Mouse (Mus musculus) layer of hippocampus, postnatal 36 days (tissue): ENCODE data around the gene Fam120a. TPM values are rescaled to one million over a fixed set of nuclear protein-coding genes. Genes with fewer than 3 reads are reported as not detected.

Experiments
- DNase-seq, 2 experiments: peaks; one replicate each; pipeline ENCODE4 v3.0.0; 2022
- total RNA-seq, 2 experiments: library from RNA; stranded (reverse); gene quantifications; 2 replicates each; pipeline ENCODE4 v1.2.3; 2021

The Fam120a gene
- total RNA-seq, 2 experiments from 2014 or later, result 117 to 122 TPM

- peak; percentile 66 to 73 for DNase-seq
Measured at GRCm38 (mm10) chr13:48965559-48966525, 2.0 kb downstream of the Fam120a start.

- DNase-seq, result no peak
Measured at GRCm38 (mm10) chr13:48964850-48965249, 3.0 kb downstream of the Fam120a start.

GRCm38 (mm10) chr13:48963111-48963510 is 4.7 kb downstream of the Fam120a start:
- DNase-seq, result no peak

- DNase-seq, result no peak
Measured at GRCm38 (mm10) chr13:48962519-48962918, 5.3 kb downstream of the Fam120a start.

- no peak for DNase-seq
Measured at GRCm38 (mm10) chr13:48958608-48959007, 9.2 kb downstream of the Fam120a start.

GRCm38 (mm10) chr13:48954825-48955224 is 13.0 kb downstream of the Fam120a start:
- DNase-seq, result no peak

- DNase-seq, result no peak
Measured at GRCm38 (mm10) chr13:48950600-48951241, 17.1 kb downstream of the Fam120a start.

- no peak for DNase-seq
Measured at GRCm38 (mm10) chr13:48948951-48949350, 18.9 kb downstream of the Fam120a start.

- no peak for DNase-seq
Measured at GRCm38 (mm10) chr13:48944571-48944970, 23.2 kb downstream of the Fam120a start.

GRCm38 (mm10) chr13:48942471-48942870 is 25.3 kb downstream of the Fam120a start:
- no peak for DNase-seq

- DNase-seq, result no peak
Measured at GRCm38 (mm10) chr13:48941773-48942172, 26.0 kb downstream of the Fam120a start.

- DNase-seq, result no peak
Measured at GRCm38 (mm10) chr13:48934597-48934996, 33.2 kb downstream of the Fam120a start.

- no peak for DNase-seq
Measured at GRCm38 (mm10) chr13:48932692-48933091, 35.1 kb downstream of the Fam120a start.

- DNase-seq, result no peak
Measured at GRCm38 (mm10) chr13:48931687-48932086, 36.1 kb downstream of the Fam120a start.

GRCm38 (mm10) chr13:48931232-48931631 is 36.6 kb downstream of the Fam120a start:
- DNase-seq, result peak in 1 of 2 experiments; percentile 35

GRCm38 (mm10) chr13:48929535-48930110 is 38.2 kb downstream of the Fam120a start:
- DNase-seq, result no peak

GRCm38 (mm10) chr13:48927609-48928008 is 40.2 kb downstream of the Fam120a start:
- no peak for DNase-seq

GRCm38 (mm10) chr13:48922712-48923111 is 45.1 kb downstream of the Fam120a start:
- no peak for DNase-seq

- no peak for DNase-seq
Measured at GRCm38 (mm10) chr13:48921256-48921655, 46.6 kb downstream of the Fam120a start.

- peak in 1 of 2 experiments; percentile 27 for DNase-seq
Measured at GRCm38 (mm10) chr13:48919756-48920415, 47.9 kb downstream of the Fam120a start.

GRCm38 (mm10) chr13:48917113-48917599 is 50.7 kb downstream of the Fam120a start:
- no peak for DNase-seq

GRCm38 (mm10) chr13:48913680-48914079 is 54.1 kb downstream of the Fam120a start:
- no peak for DNase-seq
